Mouse (Mus musculus) midbrain, embryonic 16.5 days (tissue): Measurements from ENCODE around the gene Hpcal1. TPM values are rescaled to one million over a fixed set of nuclear protein-coding genes. Genes with fewer than 3 reads are reported as not detected.

Source experiments
- ATAC-seq: fragments of 200-750 bp; cut with Nextera tagmentation; 2 replicates; pipeline ENCODE4 v1.8.0; 2017; ENCODE audit warnings: moderate TSS enrichment
- H3K27ac ChIP-seq: fragments of 300-500 bp; sonication (generic); 2 replicates; pipeline ENCODE4 v1.5.1; 2014; ENCODE audit warnings: mild to moderate bottlenecking, low read length, mixed read lengths
- H3K27me3 ChIP-seq: fragments of 300-500 bp; sonication (generic); 2 replicates; pipeline ENCODE4 v1.6.1; 2014; ENCODE audit warnings: low read depth, low read length, mixed read lengths; ENCODE audit not compliant: control insufficient read depth, insufficient read depth
- H3K36me3 ChIP-seq: fragments of 300-500 bp; sonication (generic); 2 replicates; pipeline ENCODE4 v1.6.1; 2014; ENCODE audit warnings: mild to moderate bottlenecking, low read length, moderate library complexity, mixed read lengths; ENCODE audit not compliant: control insufficient read depth, insufficient read depth
- H3K4me1 ChIP-seq: fragments of 300-500 bp; sonication (generic); 2 replicates; pipeline ENCODE4 v1.6.1; 2014; ENCODE audit warnings: mild to moderate bottlenecking, low read length, mixed read lengths; ENCODE audit not compliant: control insufficient read depth, insufficient read depth
- H3K4me2 ChIP-seq: fragments of 300-500 bp; sonication (generic); 2 replicates; pipeline ENCODE4 v1.6.1; 2014; ENCODE audit warnings: mild to moderate bottlenecking, low read length, mixed read lengths
- H3K4me3 ChIP-seq: fragments of 300-500 bp; sonication (generic); 2 replicates; pipeline ENCODE4 v1.5.1; 2014; ENCODE audit warnings: low read depth, mild to moderate bottlenecking, low read length, moderate library complexity, mixed read lengths
- H3K9ac ChIP-seq: fragments of 300-500 bp; sonication (generic); 2 replicates; pipeline ENCODE4 v1.6.1; 2014; ENCODE audit warnings: low read depth, low read length, mixed read lengths
- H3K9me3 ChIP-seq: fragments of 300-500 bp; sonication (generic); replicated peaks from 2 replicates; pipeline ENCODE4 v1.6.1; 2014; ENCODE audit warnings: mild to moderate bottlenecking, low read length, mixed read lengths; ENCODE audit not compliant: control insufficient read depth, poor library complexity, severe bottlenecking
- WGBS: fragments of 180-500 bp; shearing (Covaris S2); extraction: QIAGEN DNeasy Blood & Tissue Kit; methylation state at CpG from one replicate; pipeline ENCODE4 v1.1.7; 2014; 5-methylcytosine and 5-hydroxymethylcytosine counted together
- polyA plus RNA-seq: library from polyadenylated mRNA; unstranded; fragments of >200 nt; fragmentation: Nextera tagmentation; extraction: Ambion mirVana; gene quantifications from 2 replicates; pipeline ENCODE4 v1.2.1, GENCODE M21; 2015

Gene Hpcal1
- polyA plus RNA-seq, 1 experiment from 2014 or later, result 107 TPM

GRCm38 (mm10) chr12:17738473-17738872, 47.8 kb downstream of the Hpcal1 start:
- WGBS, result 45% methylated on average over 6 of the region's 6 CpGs
- H3K4me3 ChIP-seq, result no peak overlapping the region
- no peaks in the 10 kb centered on the region for H3K27me3 ChIP-seq
- H3K4me2 ChIP-seq, result no peak overlapping the region
- no peaks in the 10 kb centered on the region for H3K9me3 ChIP-seq
- no peaks in the 10 kb centered on the region for H3K36me3 ChIP-seq
- H3K9ac ChIP-seq, result no peak overlapping the region
- H3K4me1 ChIP-seq, result peaks cover 12% of the 10 kb centered on the region
- H3K27ac ChIP-seq, result no peak overlapping the region
- ATAC-seq, result no peak

- Histone ChIP-seq H3K27me3 (no peaks in the 10 kb centered on the region), H3K36me3 (no peaks in the 10 kb centered on the region), H3K27ac (no peak overlapping the region), H3K9ac (no peak overlapping the region), H3K4me3 (no peak overlapping the region), H3K9me3 (no peaks in the 10 kb centered on the region), H3K4me2 (no peak overlapping the region), H3K4me1 (peaks cover 12% of the 10 kb centered on the region)
- no peak for ATAC-seq
- 90% methylated on average over 1 of the region's 1 CpGs for WGBS
Measured at GRCm38 (mm10) chr12:17740226-17740625, 49.6 kb downstream of the Hpcal1 start.

- Histone ChIP-seq H3K4me1 (peaks cover 21% of the 10 kb centered on the region), H3K4me3 (no peak overlapping the region), H3K27ac (peak overlapping the region; percentile 58), H3K27me3 (no peaks in the 10 kb centered on the region), H3K9me3 (no peaks in the 10 kb centered on the region), H3K9ac (no peak overlapping the region), H3K4me2 (no peak overlapping the region), H3K36me3 (no peaks in the 10 kb centered on the region)
- 61% methylated on average over 17 of the region's 17 CpGs for WGBS
- ATAC-seq, result 0 out of 2 replicates have a peak, but pooled peaks have one; percentile 18
Measured at GRCm38 (mm10) chr12:17741637-17742364, 51.1 kb downstream of the Hpcal1 start.

- ATAC-seq, result no peak
- Histone ChIP-seq H3K4me2 (no peak overlapping the region), H3K27ac (peak overlapping the region; percentile 58; the same call in 1 of the 2 replicates), H3K4me3 (no peak overlapping the region), H3K9me3 (no peaks in the 10 kb centered on the region), H3K9ac (no peak overlapping the region), H3K27me3 (no peaks in the 10 kb centered on the region), H3K36me3 (no peaks in the 10 kb centered on the region), H3K4me1 (peaks cover 25% of the 10 kb centered on the region)
- WGBS, result 89% methylated on average over 11 of the region's 11 CpGs
Measured at GRCm38 (mm10) chr12:17742571-17743321, 52.1 kb downstream of the Hpcal1 start.

DNA sequence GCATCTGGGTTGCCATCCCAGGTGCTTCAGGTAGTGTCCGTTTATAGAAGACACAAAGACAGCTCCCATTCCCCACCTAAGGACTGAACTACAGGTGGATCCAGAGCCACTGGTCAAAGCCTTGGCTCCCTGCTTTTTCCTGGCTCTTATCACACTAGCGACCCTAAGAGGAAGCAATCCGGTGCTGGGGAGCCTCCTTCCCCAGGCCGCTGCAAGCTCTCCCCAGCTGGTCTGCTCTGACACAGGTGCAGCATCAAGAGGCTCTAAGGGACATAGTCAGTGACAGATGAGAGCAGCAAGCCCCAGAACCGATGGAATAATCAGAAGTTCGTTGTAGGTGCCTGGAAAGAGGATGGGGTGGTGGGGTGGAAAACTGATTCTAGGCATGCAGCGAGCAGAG, 54.8 kb downstream of the Hpcal1 start:
- H3K9ac ChIP-seq, result no peak overlapping the region
- ATAC-seq, result no peak
- H3K9me3 ChIP-seq, result no peaks in the 10 kb centered on the region
- no peak overlapping the region for H3K4me3 ChIP-seq
- no peak overlapping the region for H3K27ac ChIP-seq
- H3K27me3 ChIP-seq, result no peaks in the 10 kb centered on the region
- H3K4me2 ChIP-seq, result no peak overlapping the region
- H3K36me3 ChIP-seq, result no peaks in the 10 kb centered on the region
- peaks cover 29% of the 10 kb centered on the region for H3K4me1 ChIP-seq
- 74% methylated on average over 7 of the region's 7 CpGs for WGBS

- no peak overlapping the region for H3K4me2 ChIP-seq
- no peaks in the 10 kb centered on the region for H3K27me3 ChIP-seq
- peaks cover 30% of the 10 kb centered on the region for H3K4me1 ChIP-seq
- ATAC-seq, result peak; percentile 53
- H3K4me3 ChIP-seq, result no peak overlapping the region
- no peak overlapping the region for H3K9ac ChIP-seq
- WGBS, result 8% methylated on average over 3 of the region's 3 CpGs
- H3K27ac ChIP-seq, result peak overlapping the region; percentile 29; the same call in 1 of the 2 replicates
- no peaks in the 10 kb centered on the region for H3K9me3 ChIP-seq
- no peaks in the 10 kb centered on the region for H3K36me3 ChIP-seq
Measured at GRCm38 (mm10) chr12:17746725-17747124, 56.1 kb downstream of the Hpcal1 start.

GRCm38 (mm10) chr12:17747191-17748154, 56.8 kb downstream of the Hpcal1 start:
- Histone ChIP-seq H3K36me3 (no peaks in the 10 kb centered on the region), H3K9me3 (no peaks in the 10 kb centered on the region), H3K4me1 (peaks cover 23% of the 10 kb centered on the region), H3K27ac (peak overlapping the region; percentile 29; the same call in 1 of the 2 replicates), H3K4me2 (no peak overlapping the region), H3K27me3 (no peaks in the 10 kb centered on the region), H3K9ac (no peak overlapping the region), H3K4me3 (no peak overlapping the region)
- 25% methylated on average over 10 of the region's 10 CpGs for WGBS
- ATAC-seq, result peak; percentile 11; the same call in 1 of the 2 replicates

DNA sequence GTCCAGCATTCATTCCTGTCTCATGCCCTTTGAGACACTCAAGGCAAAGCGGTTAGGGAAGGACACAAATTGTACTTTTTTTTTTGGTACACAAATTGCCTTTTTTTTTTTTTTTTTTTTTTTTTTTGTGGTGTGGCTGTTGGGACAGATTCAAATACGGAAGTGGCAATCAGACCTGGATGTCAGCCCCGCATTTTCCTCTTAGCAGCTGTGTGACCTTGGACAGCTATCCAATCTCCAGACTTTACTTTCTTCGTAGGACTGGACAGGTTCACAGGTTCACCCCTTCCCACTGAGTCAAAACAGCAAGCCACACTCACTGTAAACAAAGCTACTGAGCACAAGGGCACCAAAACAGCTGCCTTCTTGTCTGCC, 57.5 kb downstream of the Hpcal1 start:
- no peaks in the 10 kb centered on the region for H3K27me3 ChIP-seq
- no peak overlapping the region for H3K4me3 ChIP-seq
- WGBS, result 26% methylated on average over 4 of the region's 4 CpGs
- H3K27ac ChIP-seq, result no peak overlapping the region
- H3K9ac ChIP-seq, result no peak overlapping the region
- no peaks in the 10 kb centered on the region for H3K36me3 ChIP-seq
- H3K4me2 ChIP-seq, result no peak overlapping the region
- no peaks in the 10 kb centered on the region for H3K9me3 ChIP-seq
- H3K4me1 ChIP-seq, result peaks cover 27% of the 10 kb centered on the region
- no peak for ATAC-seq
